Mouse (Mus musculus) midbrain, embryonic 12.5 days (tissue): ENCODE data around the gene Gm20716. TPM values are rescaled to one million over a fixed set of nuclear protein-coding genes. Genes with fewer than 3 reads are reported as not detected.

Source experiments
- ATAC-seq: fragments of 200-750 bp; cut with Nextera tagmentation; 2 replicates; pipeline ENCODE4 v1.8.0; 2017; ENCODE audit warnings: low read depth, moderate TSS enrichment, moderate library complexity; ENCODE audit not compliant: low FRiP score
- H3K27ac ChIP-seq: fragments of 300-500 bp; sonication (generic); replicated peaks from 2 replicates; pipeline ENCODE4 v1.5.1; 2016; ENCODE audit warnings: mild to moderate bottlenecking
- H3K27me3 ChIP-seq: fragments of 300-500 bp; sonication (generic); 2 replicates; pipeline ENCODE4 v1.6.1; 2016; ENCODE audit warnings: mild to moderate bottlenecking
- H3K36me3 ChIP-seq: fragments of 300-500 bp; sonication (generic); 2 replicates; pipeline ENCODE4 v1.6.1; 2016
- H3K4me1 ChIP-seq: fragments of 300-500 bp; sonication (generic); 2 replicates; pipeline ENCODE4 v1.6.1; 2016
- H3K4me2 ChIP-seq: fragments of 300-500 bp; sonication (generic); replicated peaks from 2 replicates; pipeline ENCODE4 v1.6.1; 2016; ENCODE audit warnings: mild to moderate bottlenecking, moderate library complexity
- H3K4me3 ChIP-seq: fragments of 300-500 bp; sonication (generic); 2 replicates; pipeline ENCODE4 v1.5.1; 2016; ENCODE audit warnings: mild to moderate bottlenecking
- H3K9ac ChIP-seq: fragments of 300-500 bp; sonication (generic); replicated peaks from 2 replicates; pipeline ENCODE4 v1.6.1; 2016; ENCODE audit warnings: mild to moderate bottlenecking, moderate library complexity
- H3K9me3 ChIP-seq: fragments of 300-500 bp; sonication (generic); 2 replicates; pipeline ENCODE4 v1.6.1; 2016; ENCODE audit warnings: mild to moderate bottlenecking
- WGBS: fragments of 180-500 bp; shearing (Covaris S2); methylation state at CpG from one replicate; pipeline ENCODE4 v1.1.7; 2016; 5-methylcytosine and 5-hydroxymethylcytosine counted together
- polyA plus RNA-seq: library from polyadenylated mRNA; unstranded; fragments of >200 nt; fragmentation: Nextera tagmentation; extraction: Ambion mirVana; gene quantifications from 2 replicates; pipeline ENCODE4 v1.2.1, GENCODE M21; 2016

The Gm20716 gene
- polyA plus RNA-seq, 1 experiment from 2014 or later: 24.7 TPM

DNA sequence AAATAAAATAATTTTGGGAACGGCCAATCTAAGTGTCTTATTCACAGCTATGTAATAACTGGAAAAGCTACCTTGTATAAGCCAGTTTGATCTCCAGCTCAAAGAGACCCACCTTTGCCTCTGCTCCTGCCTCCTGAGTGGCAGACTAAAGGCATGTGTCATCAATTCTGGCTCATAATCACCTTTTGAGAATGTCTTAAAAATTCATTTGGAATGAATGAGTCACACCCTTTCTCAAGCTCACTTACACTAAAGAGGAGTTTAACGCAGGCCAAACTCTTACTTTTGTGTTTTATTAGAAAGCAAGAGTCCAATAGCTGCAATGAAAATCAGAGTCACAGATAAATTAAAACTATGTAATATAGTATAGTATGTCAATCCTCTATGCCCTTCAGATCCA, 38.3 kb downstream of the Gm20716 start:
- Histone ChIP-seq H3K9ac (no peak overlapping the region), H3K27ac (no peak overlapping the region), H3K4me1 (peaks cover 22% of the 10 kb centered on the region), H3K27me3 (no peaks in the 10 kb centered on the region), H3K36me3 (peaks cover 28% of the 10 kb centered on the region), H3K9me3 (no peaks in the 10 kb centered on the region), H3K4me3 (no peak overlapping the region), H3K4me2 (no peak overlapping the region)
- ATAC-seq: no peak
- 96% methylated on average over 2 of the region's 2 CpGs for WGBS

DNA sequence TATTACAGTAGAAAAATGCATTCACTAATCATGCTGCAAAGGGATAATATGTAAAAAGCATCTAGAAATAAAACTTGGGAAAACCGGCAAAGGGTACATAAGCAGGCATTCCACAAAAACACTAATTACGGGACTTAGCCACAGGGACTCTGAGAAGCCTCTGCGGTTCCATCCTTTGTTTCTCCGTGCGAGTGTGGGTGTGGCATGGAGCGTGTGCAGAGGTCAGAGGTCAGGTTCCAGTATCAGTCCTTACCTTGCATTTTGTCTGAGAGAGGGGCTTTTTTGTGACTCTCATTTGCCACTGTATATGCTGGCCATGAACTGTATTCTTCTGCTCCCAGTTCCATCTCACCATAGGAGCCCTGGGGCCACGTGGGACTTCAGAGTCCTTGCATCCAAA, 54.2 kb downstream of the Gm20716 start:
- peaks cover 26% of the 10 kb centered on the region for H3K36me3 ChIP-seq
- no peak overlapping the region for H3K9ac ChIP-seq
- H3K27ac ChIP-seq: no peak overlapping the region
- no peak for ATAC-seq
- H3K4me2 ChIP-seq: no peak overlapping the region
- no peaks in the 10 kb centered on the region for H3K27me3 ChIP-seq
- H3K9me3 ChIP-seq: no peaks in the 10 kb centered on the region
- H3K4me1 ChIP-seq: no peaks in the 10 kb centered on the region
- 45% methylated on average over 7 of the region's 7 CpGs for WGBS
- H3K4me3 ChIP-seq: no peak overlapping the region

DNA sequence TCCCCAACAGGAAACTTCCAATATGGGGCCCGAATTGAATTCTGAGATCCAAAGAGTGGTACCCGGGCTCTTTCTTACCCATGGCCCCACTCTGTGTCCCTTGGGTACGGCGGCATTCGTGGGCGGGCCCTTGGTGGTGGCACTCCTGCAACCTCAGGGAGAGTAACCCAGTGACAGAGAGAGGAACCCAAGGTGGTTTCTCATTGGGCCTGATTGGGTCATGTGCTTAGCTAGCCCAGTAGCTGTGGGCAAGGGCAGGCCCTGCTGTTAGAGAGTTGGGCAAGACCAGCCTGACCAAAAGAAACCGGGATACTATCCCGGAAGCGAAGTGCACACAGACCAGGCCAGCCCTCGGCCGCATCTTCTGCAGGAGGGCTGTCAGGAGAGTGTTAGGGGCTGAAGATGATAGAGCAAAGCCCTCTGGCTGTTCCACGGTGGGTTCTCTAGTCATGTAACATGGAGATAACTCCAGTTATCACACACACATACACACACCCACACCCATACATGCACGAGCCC, 59.9 kb downstream of the Gm20716 start:
- no peak overlapping the region for H3K9ac ChIP-seq
- H3K4me1 ChIP-seq: peaks cover 24% of the 10 kb centered on the region
- WGBS: 9% methylated on average over 13 of the region's 13 CpGs
- ATAC-seq: peak; percentile 48; the same call in 1 of the 2 replicates
- H3K9me3 ChIP-seq: no peaks in the 10 kb centered on the region
- H3K27me3 ChIP-seq: no peaks in the 10 kb centered on the region
- no peak overlapping the region for H3K4me3 ChIP-seq
- H3K27ac ChIP-seq: no peak overlapping the region
- H3K4me2 ChIP-seq: 0 out of 2 replicates have a peak overlapping the region, but pooled peaks have one; percentile 2
- peaks cover 9% of the 10 kb centered on the region for H3K36me3 ChIP-seq

DNA sequence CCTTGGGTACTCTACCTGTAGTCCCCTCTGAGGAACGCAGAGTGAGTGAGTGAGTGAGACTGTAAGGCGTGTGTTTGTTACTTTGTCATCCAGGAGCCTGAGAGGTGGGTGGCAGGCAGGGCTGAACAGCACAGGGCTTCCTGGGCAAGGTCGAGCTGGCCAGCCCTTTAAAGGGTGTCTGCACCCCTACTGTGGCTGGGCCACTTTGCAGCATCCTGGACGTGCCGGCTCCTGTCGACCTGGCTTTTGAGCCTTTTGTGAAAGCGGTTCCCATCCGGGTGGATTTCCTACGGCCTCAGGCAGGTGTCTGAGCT, 60.4 kb downstream of the Gm20716 start:
- Histone ChIP-seq H3K36me3 (peaks cover 9% of the 10 kb centered on the region), H3K27me3 (no peaks in the 10 kb centered on the region), H3K9me3 (no peaks in the 10 kb centered on the region), H3K4me1 (peaks cover 24% of the 10 kb centered on the region), H3K9ac (no peak overlapping the region), H3K4me3 (no peak overlapping the region), H3K4me2 (0 out of 2 replicates have a peak overlapping the region, but pooled peaks have one; percentile 2), H3K27ac (peak overlapping the region; percentile 8; the same call in 1 of the 2 replicates)
- WGBS: 2% methylated on average over 9 of the region's 9 CpGs
- 0 out of 2 replicates have a peak, but pooled peaks have one; percentile 10 for ATAC-seq

DNA sequence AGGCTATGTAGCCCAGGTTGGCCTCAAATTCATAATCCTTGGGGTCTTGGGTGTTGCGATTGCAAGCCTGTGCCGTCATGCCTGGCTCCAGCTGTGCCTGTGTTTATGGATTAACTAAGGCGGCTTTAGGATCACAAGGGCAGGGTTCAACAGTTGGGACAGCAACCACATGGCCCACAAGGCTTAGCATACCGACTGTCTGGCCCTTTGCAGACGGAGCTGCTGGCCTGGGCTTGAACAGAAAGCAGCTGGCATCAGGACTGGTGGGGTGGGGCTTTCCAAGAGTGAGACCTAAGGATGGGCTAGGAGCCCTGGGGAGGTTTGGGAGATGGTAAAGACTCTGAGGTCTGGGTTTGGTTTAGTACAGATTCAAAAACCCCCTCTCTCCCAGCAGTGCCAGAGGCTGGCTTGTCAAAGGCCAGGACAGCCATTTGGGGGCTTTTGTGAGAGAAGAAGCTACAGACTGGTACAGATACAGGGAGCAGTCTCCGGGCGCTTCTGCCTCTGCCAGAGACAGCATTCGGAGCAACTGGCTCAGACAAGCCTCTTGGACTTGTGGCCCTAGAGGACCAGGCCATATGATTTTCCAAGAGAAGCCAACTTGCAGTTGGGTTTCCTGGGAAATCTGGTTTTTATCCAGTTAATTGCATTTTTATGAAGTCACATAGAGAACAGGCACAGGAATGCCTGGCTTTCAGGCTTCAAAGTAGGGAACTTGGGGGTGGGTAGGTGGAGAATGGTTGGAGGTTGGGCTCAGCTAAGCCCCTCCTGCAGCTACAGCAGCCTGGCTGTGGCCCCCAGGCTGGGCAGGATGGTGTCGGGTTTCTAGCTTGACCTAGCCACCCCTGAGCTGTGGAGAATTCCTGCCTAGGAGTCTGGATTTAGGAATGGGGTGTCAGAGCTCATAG, 61.0 kb downstream of the Gm20716 start:
- 24% methylated on average over 9 of the region's 9 CpGs for WGBS
- no peak overlapping the region for H3K9ac ChIP-seq
- H3K27me3 ChIP-seq: no peaks in the 10 kb centered on the region
- 0 out of 2 replicates have a peak overlapping the region, but pooled peaks have one; percentile 2 for H3K4me2 ChIP-seq
- no peaks in the 10 kb centered on the region for H3K9me3 ChIP-seq
- H3K4me1 ChIP-seq: peaks cover 24% of the 10 kb centered on the region
- H3K36me3 ChIP-seq: peaks cover 9% of the 10 kb centered on the region
- 0 out of 2 replicates have a peak, but pooled peaks have one; percentile 55 for ATAC-seq
- no peak overlapping the region for H3K4me3 ChIP-seq
- peak overlapping the region; percentile 8; the same call in 1 of the 2 replicates for H3K27ac ChIP-seq

DNA sequence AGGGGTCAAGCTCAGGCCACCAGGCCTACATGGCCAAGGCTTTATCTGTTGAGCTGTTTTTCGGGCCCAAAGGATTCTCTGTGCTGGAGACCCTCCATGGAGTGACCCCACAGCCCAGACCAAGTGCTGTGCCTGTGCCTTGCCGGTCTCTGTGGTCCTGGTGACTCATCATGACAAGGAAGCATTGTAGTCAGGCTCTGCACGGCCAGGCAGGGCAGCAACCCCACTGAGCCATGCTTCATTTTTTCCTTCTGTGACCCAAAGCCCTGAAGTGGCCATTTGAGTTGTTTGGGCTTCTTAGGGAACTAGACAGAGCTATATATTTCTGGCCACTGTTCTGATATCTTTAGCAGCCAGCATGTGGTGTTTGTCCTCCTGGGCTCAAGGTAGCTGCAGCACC, 62.4 kb downstream of the Gm20716 start:
- Histone ChIP-seq H3K27ac (no peak overlapping the region), H3K4me2 (no peak overlapping the region), H3K4me1 (peaks cover 24% of the 10 kb centered on the region), H3K9me3 (no peaks in the 10 kb centered on the region), H3K36me3 (no peaks in the 10 kb centered on the region), H3K9ac (no peak overlapping the region), H3K27me3 (no peaks in the 10 kb centered on the region), H3K4me3 (no peak overlapping the region)
- WGBS: 62% methylated on average over 3 of the region's 3 CpGs
- ATAC-seq: no peak

DNA sequence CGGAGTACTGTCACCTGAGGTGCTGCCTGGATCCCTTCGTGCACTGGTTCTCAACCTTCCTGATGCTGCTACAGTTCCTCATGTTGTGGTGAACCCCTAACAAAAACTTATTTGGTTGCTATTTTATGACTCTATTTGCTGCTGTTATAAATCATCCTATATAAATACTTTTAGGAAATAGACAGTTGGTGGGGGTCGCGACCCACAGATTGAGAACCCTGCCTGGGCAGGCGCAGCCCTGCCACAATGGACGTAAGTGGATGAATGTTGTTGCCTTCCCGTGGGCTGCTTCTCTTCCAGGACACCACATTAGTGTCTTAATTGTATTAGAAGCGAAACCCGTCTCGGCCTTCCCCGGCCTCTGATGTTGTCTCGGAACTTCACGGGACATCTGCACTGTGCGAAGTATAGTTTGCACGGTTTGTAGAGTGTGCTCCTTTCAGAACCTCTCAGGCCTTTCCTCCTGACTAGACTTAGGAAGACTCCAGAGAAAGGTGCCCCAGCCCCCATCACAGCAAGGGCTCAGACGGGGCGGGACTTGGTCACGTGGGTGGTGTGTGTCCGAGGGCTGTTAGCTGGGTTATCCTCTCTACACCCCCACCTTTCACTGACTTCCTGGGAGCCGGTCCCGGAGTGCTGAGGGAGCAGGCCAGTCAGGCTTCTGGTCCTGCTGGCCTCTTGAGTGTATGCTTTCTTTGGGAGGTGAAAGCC, 63.3 kb downstream of the Gm20716 start:
- 50% methylated on average over 21 of the region's 21 CpGs for WGBS
- no peak overlapping the region for H3K27ac ChIP-seq

DNA sequence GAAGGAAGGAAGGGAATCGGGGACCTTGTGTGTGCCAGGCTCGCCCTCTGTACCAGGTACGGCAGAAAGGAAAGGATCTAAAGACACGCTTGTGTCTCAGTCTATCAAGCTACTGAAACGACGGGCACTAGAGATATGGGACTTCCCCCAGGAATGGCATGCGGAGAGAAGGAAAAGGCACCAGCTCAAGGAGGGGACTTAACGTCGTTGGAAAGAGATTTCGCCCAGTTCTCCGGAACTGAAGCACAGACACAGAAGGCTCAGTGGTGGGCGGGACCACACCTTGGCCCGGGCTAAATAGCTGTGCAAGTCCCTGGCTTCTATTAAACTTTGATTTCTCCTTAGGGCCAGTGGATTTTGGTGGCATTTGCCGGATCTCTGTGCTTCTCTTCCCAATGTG, 68.2 kb downstream of the Gm20716 start:
- peaks cover 26% of the 10 kb centered on the region for H3K27me3 ChIP-seq
- H3K4me2 ChIP-seq: peak overlapping the region; percentile 46
- H3K36me3 ChIP-seq: no peaks in the 10 kb centered on the region
- 11% methylated on average over 14 of the region's 14 CpGs for WGBS
- no peak for ATAC-seq
- peaks cover 25% of the 10 kb centered on the region for H3K4me1 ChIP-seq
- H3K9ac ChIP-seq: 0 out of 2 replicates have a peak overlapping the region, but pooled peaks have one; percentile 39
- no peaks in the 10 kb centered on the region for H3K9me3 ChIP-seq
- H3K27ac ChIP-seq: no peak overlapping the region
- peak overlapping the region; percentile 17 for H3K4me3 ChIP-seq

More for the DNA sequence above, 63.3 kb downstream of the Gm20716 start:
- Histone ChIP-seq H3K9ac (no peak overlapping the region), H3K4me1 (peaks cover 26% of the 10 kb centered on the region), H3K36me3 (no peaks in the 10 kb centered on the region), H3K4me2 (no peak overlapping the region), H3K27me3 (0 out of 2 replicates have a peak, but pooled peaks cover under 1% of the 10 kb centered on the region), H3K9me3 (no peaks in the 10 kb centered on the region), H3K4me3 (no peak overlapping the region)
- no peak for ATAC-seq

DNA sequence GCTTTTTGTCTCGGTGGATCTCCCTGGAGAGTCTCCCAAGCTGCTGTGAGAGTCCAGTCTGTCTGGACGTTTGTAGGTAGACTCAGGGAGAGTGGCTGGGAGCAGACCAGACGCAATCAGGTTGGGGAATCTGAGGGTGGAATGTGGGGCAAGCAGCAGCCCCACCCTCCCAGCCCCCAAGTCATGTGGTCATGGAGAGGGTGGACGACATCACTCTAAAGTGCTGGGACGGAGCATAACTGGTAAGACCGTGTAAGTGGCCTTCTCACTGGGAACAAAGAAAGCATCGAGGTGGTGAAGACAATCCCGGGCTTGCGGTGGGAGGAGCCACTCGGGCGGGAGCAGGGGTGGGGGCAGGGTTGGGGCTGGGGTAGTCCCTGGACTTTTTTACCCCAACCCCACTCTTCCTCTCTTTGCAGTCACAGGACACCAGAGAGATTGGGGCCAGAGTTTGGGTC, 68.6 kb downstream of the Gm20716 start:
- Histone ChIP-seq H3K4me1 (peaks cover 24% of the 10 kb centered on the region), H3K36me3 (no peaks in the 10 kb centered on the region), H3K9ac (peak overlapping the region; percentile 39; the same call in 1 of the 2 replicates), H3K4me2 (peak overlapping the region; percentile 46), H3K27ac (no peak overlapping the region), H3K9me3 (no peaks in the 10 kb centered on the region), H3K27me3 (peaks cover 26% of the 10 kb centered on the region), H3K4me3 (peak overlapping the region; percentile 17)
- 1% methylated on average over 11 of the region's 11 CpGs for WGBS
- peak; percentile 40; the same call in 1 of the 2 replicates for ATAC-seq

DNA sequence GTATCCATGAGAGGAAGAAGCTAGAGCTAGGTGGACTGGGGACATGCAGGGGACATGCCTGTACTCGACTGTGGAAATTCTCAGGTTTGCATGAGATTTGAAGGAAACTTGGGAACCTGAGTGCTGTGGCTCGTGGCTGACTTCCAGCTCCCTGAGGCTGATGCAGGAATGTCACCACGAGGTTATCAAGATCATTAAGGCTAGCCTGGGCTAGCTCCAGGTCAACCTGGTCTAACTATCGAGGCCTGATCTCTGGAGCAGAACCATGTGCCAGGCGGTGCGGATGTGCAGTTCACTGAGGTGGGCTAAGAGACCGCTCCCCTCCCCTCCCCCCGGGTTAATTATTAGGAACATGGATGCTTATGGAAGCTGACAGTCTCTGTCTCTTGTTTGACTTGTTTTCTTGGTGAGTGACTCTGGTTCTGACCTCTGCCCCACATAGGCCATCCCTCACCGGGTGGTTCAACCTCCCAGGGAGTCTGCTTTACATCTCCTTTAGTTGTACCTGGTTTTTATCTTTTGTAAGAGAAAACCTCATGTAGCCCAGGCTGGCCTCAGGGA, 69.7 kb downstream of the Gm20716 start:
- Histone ChIP-seq H3K9me3 (no peaks in the 10 kb centered on the region), H3K27me3 (peaks cover 33% of the 10 kb centered on the region), H3K9ac (no peak overlapping the region), H3K36me3 (no peaks in the 10 kb centered on the region), H3K27ac (no peak overlapping the region), H3K4me1 (peaks cover 27% of the 10 kb centered on the region), H3K4me2 (no peak overlapping the region), H3K4me3 (no peak overlapping the region)
- no peak for ATAC-seq
- 83% methylated on average over 9 of the region's 9 CpGs for whole genome bisulfite sequencing

DNA sequence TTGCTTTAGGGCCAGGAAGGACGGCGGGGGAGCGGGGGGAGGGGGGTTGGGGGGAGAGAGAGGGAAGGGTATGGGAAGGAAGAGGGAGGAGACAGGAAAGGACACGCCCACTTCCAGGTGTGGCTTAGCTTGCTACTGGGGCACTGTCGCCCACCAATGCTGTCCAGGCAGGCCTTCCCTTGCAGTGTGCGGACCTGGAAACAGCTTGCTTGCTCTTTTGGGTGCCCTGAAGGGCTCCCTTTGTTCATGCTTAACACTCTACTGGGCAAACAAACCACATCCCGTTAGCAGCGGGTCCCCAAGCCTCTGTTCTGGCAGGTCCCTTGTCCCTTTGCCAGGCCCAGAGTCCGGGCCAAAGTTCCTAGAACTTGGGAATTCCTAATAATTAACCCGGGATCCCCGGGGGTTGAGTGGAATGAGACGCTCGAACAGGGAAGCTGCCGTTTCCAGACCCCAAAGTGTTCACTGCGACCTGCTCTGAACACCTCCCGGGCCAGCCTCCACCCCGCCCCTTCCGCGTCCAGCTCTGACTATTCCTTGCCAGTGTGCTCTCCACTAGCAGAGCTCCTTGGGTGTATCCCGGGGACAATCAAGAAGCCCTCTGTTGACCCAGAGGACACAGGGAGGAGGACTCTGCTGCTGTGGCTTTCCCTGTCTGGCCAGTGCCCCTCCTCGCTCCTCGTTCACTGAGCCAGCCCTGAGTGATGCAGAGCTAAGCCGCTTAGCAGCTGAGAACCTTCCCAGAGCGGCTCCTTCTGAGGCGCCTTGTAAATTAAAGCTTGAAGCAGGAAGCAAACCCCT, 71.1 kb downstream of the Gm20716 start:
- peak overlapping the region; percentile 63 for H3K27ac ChIP-seq
- no peaks in the 10 kb centered on the region for H3K36me3 ChIP-seq
- H3K4me2 ChIP-seq: peak overlapping the region; percentile 56
- H3K9me3 ChIP-seq: no peaks in the 10 kb centered on the region
- WGBS: 1% methylated on average over 25 of the region's 25 CpGs
- peaks cover 41% of the 10 kb centered on the region for H3K4me1 ChIP-seq
- peak; percentile 23; the same call in 1 of the 2 replicates for ATAC-seq
- H3K27me3 ChIP-seq: peaks cover 33% of the 10 kb centered on the region
- H3K4me3 ChIP-seq: peak overlapping the region; percentile 24
- H3K9ac ChIP-seq: peak overlapping the region; percentile 34; the same call in 1 of the 2 replicates
